Mouse (Mus musculus) heart, adult 2 months (tissue): ENCODE results near the gene Ddx21. TPM values are rescaled to one million over a fixed set of nuclear protein-coding genes. Genes with fewer than 3 reads are reported as not detected.

Source experiments
- DNase-seq, 2 experiments: peaks; one replicate each; pipeline ENCODE4 v3.0.0; 2021
- H3K27ac ChIP-seq: fragments of 200-600 bp; 2 replicates; pipeline ENCODE4 v1.8.1; 2022
- H3K27me3 ChIP-seq: fragments of 200-500 bp; 2 replicates; pipeline ENCODE4 v1.6.1; 2012; ENCODE audit warnings: mild to moderate bottlenecking, low read length, inconsistent platforms, mixed read lengths; ENCODE audit not compliant: control insufficient read depth, insufficient read depth
- H3K36me3 ChIP-seq: fragments of 200-500 bp; 2 replicates; pipeline ENCODE4 v1.6.1; 2012; ENCODE audit warnings: low read length, inconsistent platforms; ENCODE audit not compliant: control insufficient read depth, insufficient read depth
- H3K4me1 ChIP-seq: fragments of 200-500 bp; 2 replicates; pipeline ENCODE4 v1.6.1; 2011; ENCODE audit warnings: low read length; ENCODE audit not compliant: control insufficient read depth, insufficient read depth
- H3K4me3 ChIP-seq: fragments of 200-600 bp; 2 replicates; pipeline ENCODE4 v1.8.1; 2022
- H3K79me2 ChIP-seq: fragments of 200-500 bp; replicated peaks from 2 replicates; pipeline ENCODE4 v1.6.1; 2012; ENCODE audit warnings: mild to moderate bottlenecking, inconsistent platforms, low read length, moderate library complexity, mixed read lengths; ENCODE audit not compliant: control insufficient read depth, insufficient read depth
- H3K9ac ChIP-seq: fragments of 200-500 bp; 2 replicates; pipeline ENCODE4 v1.6.1; 2012; ENCODE audit warnings: low read depth, mild to moderate bottlenecking, control low read depth, inconsistent platforms, low read length, mixed read lengths
- CTCF ChIP-seq: fragments of 200-600 bp; IDR thresholded peaks from 2 replicates; pipeline ENCODE4 v1.8.1; 2022; ENCODE audit warnings: antibody characterized with exemption, mild to moderate bottlenecking, moderate library complexity
- EP300 ChIP-seq: fragments of 200-500 bp; IDR thresholded peaks from 2 replicates; pipeline ENCODE4 v1.6.1; 2011; ENCODE audit warnings: low read depth, low read length, control low read depth; ENCODE audit not compliant: insufficient read depth
- POLR2A ChIP-seq: fragments of 200-500 bp; IDR thresholded peaks from 2 replicates; pipeline ENCODE4 v1.6.1; 2011; ENCODE audit warnings: mild to moderate bottlenecking, low read depth, low read length, control low read depth; ENCODE audit not compliant: insufficient read depth
- WGBS: fragments of 180-500 bp; shearing (Covaris S2); methylation state at CpG from one replicate; pipeline ENCODE4 v1.1.7; 2018; 5-methylcytosine and 5-hydroxymethylcytosine counted together
- intact Hi-C: fragments of 180-260 bp; cut with DNase I; formaldehyde crosslinking; loops from one replicate; pipeline ENCODE4 v1.15.1; 2025
- polyA plus RNA-seq: library from polyadenylated mRNA; depleted of rRNA; stranded (reverse); fragments of >200 nt; gene quantifications from 2 replicates; pipeline ENCODE4 v1.2.3, GENCODE M21; 2012; rRNA removed
- total RNA-seq, 2 experiments: library from RNA; stranded (reverse); gene quantifications; 2 replicates each; pipeline ENCODE4 v1.2.3; 2021

The Ddx21 gene
- total and polyA plus RNA-seq, 3 experiments, result 7.0 to 30.3 (median 30.2) TPM

DNA sequence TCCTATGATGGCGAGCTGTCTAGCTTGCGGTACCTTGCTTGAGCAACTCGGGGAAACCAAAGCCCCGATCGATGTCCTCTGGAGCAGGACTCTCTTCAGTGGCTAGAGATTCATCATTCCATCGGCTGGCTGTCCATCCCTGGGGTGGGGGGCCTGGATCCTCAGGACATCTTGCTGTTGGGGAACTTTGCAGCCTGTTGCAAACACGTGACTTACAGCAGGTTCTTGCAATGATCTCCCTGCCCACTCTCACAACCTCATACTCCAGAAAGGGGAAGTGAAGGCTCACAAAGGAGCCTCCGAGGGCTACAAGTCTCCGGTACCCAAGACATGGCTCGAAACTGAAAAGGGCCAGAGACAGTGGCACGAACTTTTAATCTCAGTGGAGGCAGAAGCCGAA is 60.6 kb downstream of the Ddx21 start:
- no peaks in the 10 kb centered on the region for H3K79me2 ChIP-seq
- peak in 1 of 2 experiments; percentile 37 for DNase-seq
- H3K4me1 ChIP-seq, result no peaks in the 10 kb centered on the region
- intact Hi-C loops, result no loop called here
- 87% methylated on average over 12 of the region's 12 CpGs for WGBS
- no peak overlapping the region for H3K27ac ChIP-seq
- H3K36me3 ChIP-seq, result no peaks in the 10 kb centered on the region
- no peak overlapping the region for H3K9ac ChIP-seq
- no peak overlapping the region for H3K4me3 ChIP-seq
- TF ChIP-seq EP300 (no peak), CTCF (no peak), POLR2A (no peak)
- H3K27me3 ChIP-seq, result no peaks in the 10 kb centered on the region

DNA sequence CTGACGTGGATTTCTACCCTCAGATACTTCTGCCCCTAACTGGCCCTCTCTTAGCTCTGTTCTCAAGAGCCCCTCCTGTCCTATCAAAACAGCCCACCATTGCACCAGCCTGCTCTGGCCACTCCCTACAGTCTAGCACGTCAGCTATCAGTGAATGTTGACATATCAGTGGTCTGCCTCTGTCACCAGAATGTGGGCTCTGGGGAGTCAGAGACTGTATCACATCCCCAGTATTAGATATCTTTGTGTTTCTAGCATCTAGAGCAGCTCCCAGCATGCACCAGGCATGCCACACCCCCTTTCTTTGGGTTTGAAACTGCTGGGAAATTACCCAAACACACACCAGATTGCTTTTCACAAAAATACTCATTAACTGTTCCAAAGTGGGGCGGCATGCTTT is 61.3 kb downstream of the Ddx21 start:
- no peaks in the 10 kb centered on the region for H3K36me3 ChIP-seq
- WGBS, result 60% methylated on average over 3 of the region's 3 CpGs
- no peaks in the 10 kb centered on the region for H3K4me1 ChIP-seq
- TF ChIP-seq POLR2A (no peak), CTCF (no peak), EP300 (no peak)
- no peak overlapping the region for H3K4me3 ChIP-seq
- no peak overlapping the region for H3K27ac ChIP-seq
- H3K9ac ChIP-seq, result no peak overlapping the region
- DNase-seq, result no peak
- intact Hi-C loops, result no loop called here
- H3K27me3 ChIP-seq, result no peaks in the 10 kb centered on the region
- no peaks in the 10 kb centered on the region for H3K79me2 ChIP-seq

DNA sequence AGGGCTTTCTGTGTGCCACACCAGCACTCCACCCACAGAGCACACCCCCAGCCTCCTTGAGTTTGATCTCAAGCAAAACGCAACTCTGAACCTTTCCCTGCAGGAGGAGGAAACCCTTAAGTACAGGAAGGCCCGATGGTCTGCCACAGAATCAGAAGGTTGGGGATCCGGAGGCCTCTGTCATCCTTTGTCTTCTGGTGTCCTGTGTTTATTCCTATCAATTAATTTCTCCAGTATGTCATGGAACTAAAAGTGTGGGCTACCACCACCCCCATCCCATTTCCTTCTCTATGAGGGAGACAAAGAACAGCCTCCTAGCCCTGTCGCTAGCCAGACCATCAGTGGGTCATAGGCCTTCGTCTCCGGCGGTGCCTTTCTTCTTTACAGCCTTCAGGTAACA is 67.6 kb downstream of the Ddx21 start:
- H3K27ac ChIP-seq, result no peak overlapping the region
- H3K36me3 ChIP-seq, result no peaks in the 10 kb centered on the region
- no peak overlapping the region for H3K9ac ChIP-seq
- 76% methylated on average over 7 of the region's 7 CpGs for WGBS
- H3K4me3 ChIP-seq, result no peak overlapping the region
- H3K79me2 ChIP-seq, result no peaks in the 10 kb centered on the region
- TF ChIP-seq POLR2A, result no peak
- no peak for TF ChIP-seq EP300
- TF ChIP-seq CTCF, result no peak
- no peak for DNase-seq
- H3K27me3 ChIP-seq, result no peaks in the 10 kb centered on the region
- intact Hi-C loops, result no loop called here
- H3K4me1 ChIP-seq, result peaks cover 6% of the 10 kb centered on the region

GRCm38 (mm10) chr10:62532832-62533231 is 69.2 kb downstream of the Ddx21 start:
- TF ChIP-seq POLR2A (no peak), CTCF (no peak), EP300 (no peak)
- no peaks in the 10 kb centered on the region for H3K36me3 ChIP-seq
- H3K9ac ChIP-seq, result no peak overlapping the region
- H3K27ac ChIP-seq, result no peak overlapping the region
- H3K4me1 ChIP-seq, result peaks cover 6% of the 10 kb centered on the region
- no peaks in the 10 kb centered on the region for H3K27me3 ChIP-seq
- intact Hi-C loops, result no loop called here
- WGBS, result 39% methylated on average over 2 of the region's 2 CpGs
- no peaks in the 10 kb centered on the region for H3K79me2 ChIP-seq
- DNase-seq, result no peak
- no peak overlapping the region for H3K4me3 ChIP-seq

Other genes with a start within 250 kb of the Ddx21 start
- 100 to 1,000 TPM; 120 TPM for gene Hk1, start 222.4 kb downstream of the Ddx21 start, total RNA-seq
- 71.0 and 81.9 TPM in 2 replicates for gene Hk1, start 222.4 kb downstream of the Ddx21 start, polyA plus RNA-seq
- gene Hkdc1, start 179.8 kb downstream of the Ddx21 start, total RNA-seq, result not detected
- not detected in 2 replicates for gene Hkdc1, start 179.8 kb downstream of the Ddx21 start, polyA plus RNA-seq
- gene 4930507D05Rik, start 152.8 kb downstream of the Ddx21 start, total RNA-seq, result under 1 TPM; 0.18 to 0.36 TPM
- 0.12 and 0.38 TPM in 2 replicates for gene 4930507D05Rik, start 152.8 kb downstream of the Ddx21 start, polyA plus RNA-seq
- gene Supv3l1, start 152.5 kb downstream of the Ddx21 start, total RNA-seq, result 10 to 100 TPM; 36.0 to 36.7 TPM
- 25.4 and 42.7 TPM in 2 replicates for gene Supv3l1, start 152.5 kb downstream of the Ddx21 start, polyA plus RNA-seq
- 10 to 100 TPM; 45.6 to 46.8 TPM for gene Vps26a, start 115.5 kb downstream of the Ddx21 start, total RNA-seq
- gene Vps26a, start 115.5 kb downstream of the Ddx21 start, polyA plus RNA-seq, result 21.2 and 36.0 TPM in 2 replicates
- gene Srgn, start 74.8 kb downstream of the Ddx21 start, total RNA-seq, result 10 to 100 TPM; 49.3 to 51.8 TPM
- 23.8 and 39.0 TPM in 2 replicates for gene Srgn, start 74.8 kb downstream of the Ddx21 start, polyA plus RNA-seq
- 10 to 100 TPM; 43.3 to 47.3 TPM for gene Kif1bp, start 23.8 kb downstream of the Ddx21 start, total RNA-seq
- gene Kif1bp, start 23.8 kb downstream of the Ddx21 start, polyA plus RNA-seq, result 23.0 and 35.6 TPM in 2 replicates
- 10 to 100 TPM; 48.0 to 48.1 TPM for gene Ddx50, start 48.9 kb upstream of the Ddx21 start, total RNA-seq
- gene Ddx50, start 48.9 kb upstream of the Ddx21 start, polyA plus RNA-seq, result 10.8 and 16.4 TPM in 2 replicates
- gene Stox1, start 123.8 kb upstream of the Ddx21 start, total RNA-seq, result 1 to 10 TPM in 1 of 2 experiments, under 1 TPM in 1; 0.75 to 1.0 TPM
- gene Stox1, start 123.8 kb upstream of the Ddx21 start, polyA plus RNA-seq, result 0.43 and 0.59 TPM in 2 replicates
- gene Ccar1, start 190.0 kb upstream of the Ddx21 start, total RNA-seq, result 10 to 100 TPM; 39.6 to 52.7 TPM
- 34.3 and 56.1 TPM in 2 replicates for gene Ccar1, start 190.0 kb upstream of the Ddx21 start, polyA plus RNA-seq